Comparison of ENCODE assay signal across 19 mouse cellular contexts in genomic region chr10:99328568-99328967, GRCm38 (mm10).
DNase-seq lines count a peak whose midpoint lies in the region; ATAC-seq and TF ChIP-seq lines count a peak whose summit lies in the region.
"Had no signal": no experiment of that assay in that cellular context is flagged by ENCODE, and none has a peak within 500 bp of the region (broad histone marks: within the 10 kb centered on the region; RNA-seq: fewer than 3 reads in every experiment).

No protein-coding gene starts in this region.

- H3K4me1 ChIP-seq in embryonic facial prominence, embryonic 14.5 days (ENCODE audit: control insufficient read depth, insufficient read depth, low read length): no peaks in the 10 kb centered on the region
- peaks cover 9% of the 10 kb centered on the region for H3K4me1 ChIP-seq in embryonic facial prominence, embryonic 10.5 days
- H3K4me1 ChIP-seq in cerebellum, adult 2 months (ENCODE audit: control insufficient read depth, insufficient read depth, low read length): no peaks in the 10 kb centered on the region
- H3K4me1 ChIP-seq: forebrain, embryonic 13.5 days; forebrain, embryonic 15.5 days had no signal

- ATAC-seq in embryonic facial prominence, embryonic 14.5 days (ENCODE audit: low read depth): no peak
- ATAC-seq in granulocyte monocyte progenitor cell, adult 5-6 weeks (replicated peaks; ENCODE audit: poor library complexity, severe bottlenecking): peak; percentile 73
- ATAC-seq in megakaryocyte progenitor cell, adult 5-6 weeks (replicated peaks; ENCODE audit: poor library complexity): peak; percentile 74
- ATAC-seq: forebrain, embryonic 13.5 days; forebrain, embryonic 15.5 days; forebrain, postnatal 0 days had no signal

- no peak overlapping the region for H3K27ac ChIP-seq in embryonic facial prominence, embryonic 14.5 days (replicated peaks; ENCODE audit: low read depth, low read length)
- no peak overlapping the region for H3K27ac ChIP-seq in embryonic facial prominence, embryonic 10.5 days (replicated peaks)
- H3K27ac ChIP-seq in cerebellum, adult 2 months (ENCODE audit: insufficient read depth, low read length): no peak overlapping the region
- H3K27ac ChIP-seq: embryonic facial prominence, embryonic 13.5 days; forebrain, embryonic 13.5 days; forebrain, embryonic 15.5 days had no signal

- no peak overlapping the region for H3K9ac ChIP-seq in embryonic facial prominence, embryonic 14.5 days (ENCODE audit: low read depth, low read length)
- H3K9ac ChIP-seq: embryonic facial prominence, embryonic 13.5 days; forebrain, embryonic 13.5 days; forebrain, embryonic 15.5 days; forebrain, postnatal 0 days had no signal

- WGBS in embryonic facial prominence, embryonic 14.5 days: 78% methylated on average over 8 of the region's 8 CpGs
- 92% methylated on average over 8 of the region's 8 CpGs for WGBS in embryonic facial prominence, embryonic 10.5 days
- WGBS in cerebellum, adult 2 months: 73% methylated on average over 8 of the region's 8 CpGs

- no peak for TF ChIP-seq CTCF in cerebellum, adult 2 months (IDR thresholded peaks at IDR 0.05; ENCODE audit: borderline replicate concordance, insufficient read depth, low read depth, low read length)

- peak; percentile 40 for DNase-seq in embryonic facial prominence, embryonic 14.5 days (ENCODE audit: low spot score)
- DNase-seq in embryonic facial prominence, embryonic 10.5 days (ENCODE audit: low spot score): no peak
- peak; percentile 17 for DNase-seq in 416B (ENCODE audit: low read depth)
- no peak for DNase-seq in cerebellum, adult 2 months
- no peak for DNase-seq in spleen, postnatal 4 days (ENCODE audit: low spot score in 2 of 2)
- DNase-seq: adrenal gland, adult 2 months; adrenal gland, postnatal 10 days; adrenal gland, postnatal 25 days; cerebellum, adult 11-12 months; cerebellum, adult 8-10 months; cerebellum, adult 9-11 months; cerebellum, postnatal 14 days; cerebellum, postnatal 36 days; forebrain, postnatal 0 days had no signal

- no peaks in the 10 kb centered on the region for H3K36me3 ChIP-seq in embryonic facial prominence, embryonic 14.5 days (ENCODE audit: control insufficient read depth, insufficient read depth, low read length)
- H3K36me3 ChIP-seq in embryonic facial prominence, embryonic 10.5 days (replicated peaks): no peaks in the 10 kb centered on the region
- H3K36me3 ChIP-seq: embryonic facial prominence, embryonic 13.5 days; forebrain, embryonic 15.5 days had no signal

- H3K9me3 ChIP-seq in embryonic facial prominence, embryonic 14.5 days (ENCODE audit: control insufficient read depth, low read length): no peaks in the 10 kb centered on the region
- no peaks in the 10 kb centered on the region for H3K9me3 ChIP-seq in embryonic facial prominence, embryonic 10.5 days
- H3K9me3 ChIP-seq: forebrain, embryonic 13.5 days; forebrain, embryonic 15.5 days had no signal

- H3K27me3 ChIP-seq in embryonic facial prominence, embryonic 14.5 days (replicated peaks; ENCODE audit: control insufficient read depth, insufficient read depth, low read length): no peaks in the 10 kb centered on the region
- no peaks in the 10 kb centered on the region for H3K27me3 ChIP-seq in embryonic facial prominence, embryonic 10.5 days (replicated peaks; ENCODE audit: low read depth, poor library complexity, severe bottlenecking)
- no peaks in the 10 kb centered on the region for H3K27me3 ChIP-seq in cerebellum, adult 2 months (ENCODE audit: control insufficient read depth, insufficient read depth, low read length)
- H3K27me3 ChIP-seq: embryonic facial prominence, embryonic 13.5 days; forebrain, embryonic 13.5 days; forebrain, embryonic 15.5 days had no signal

- H3K4me2 ChIP-seq in embryonic facial prominence, embryonic 14.5 days (ENCODE audit: low read depth, low read length): no peak overlapping the region
- H3K4me2 ChIP-seq: embryonic facial prominence, embryonic 13.5 days; forebrain, embryonic 13.5 days; forebrain, embryonic 15.5 days had no signal

- H3K4me3 ChIP-seq in embryonic facial prominence, embryonic 14.5 days (ENCODE audit: low read depth, low read length): no peak overlapping the region
- no peak overlapping the region for H3K4me3 ChIP-seq in embryonic facial prominence, embryonic 10.5 days
- no peak overlapping the region for H3K4me3 ChIP-seq in cerebellum, adult 2 months (replicated peaks; ENCODE audit: insufficient read depth, low read depth, low read length)
- H3K4me3 ChIP-seq: embryonic facial prominence, embryonic 13.5 days; forebrain, embryonic 13.5 days; forebrain, embryonic 15.5 days had no signal

- TF ChIP-seq POLR2A in cerebellum, adult 2 months (IDR thresholded peaks at IDR 0.05; ENCODE audit: borderline replicate concordance, insufficient read depth, low read length): no peak

Comparison
In these comparisons a context has a peak if more than half of its experiments do, and no peak if none do; other contexts are left out.
1. DNase-seq: peak in embryonic facial prominence, embryonic 14.5 days (single experiment) and 416B (single experiment); none in embryonic facial prominence, embryonic 10.5 days (single experiment), cerebellum, adult 2 months (0 of 2) and spleen, postnatal 4 days (0 of 2).